Mouse (Mus musculus): ENCODE measurements around the gene Il10rb.
A peak's percentile ranks its signal among the peaks of the same experiment; 100 is the strongest.

Il10rb gene

DNA sequence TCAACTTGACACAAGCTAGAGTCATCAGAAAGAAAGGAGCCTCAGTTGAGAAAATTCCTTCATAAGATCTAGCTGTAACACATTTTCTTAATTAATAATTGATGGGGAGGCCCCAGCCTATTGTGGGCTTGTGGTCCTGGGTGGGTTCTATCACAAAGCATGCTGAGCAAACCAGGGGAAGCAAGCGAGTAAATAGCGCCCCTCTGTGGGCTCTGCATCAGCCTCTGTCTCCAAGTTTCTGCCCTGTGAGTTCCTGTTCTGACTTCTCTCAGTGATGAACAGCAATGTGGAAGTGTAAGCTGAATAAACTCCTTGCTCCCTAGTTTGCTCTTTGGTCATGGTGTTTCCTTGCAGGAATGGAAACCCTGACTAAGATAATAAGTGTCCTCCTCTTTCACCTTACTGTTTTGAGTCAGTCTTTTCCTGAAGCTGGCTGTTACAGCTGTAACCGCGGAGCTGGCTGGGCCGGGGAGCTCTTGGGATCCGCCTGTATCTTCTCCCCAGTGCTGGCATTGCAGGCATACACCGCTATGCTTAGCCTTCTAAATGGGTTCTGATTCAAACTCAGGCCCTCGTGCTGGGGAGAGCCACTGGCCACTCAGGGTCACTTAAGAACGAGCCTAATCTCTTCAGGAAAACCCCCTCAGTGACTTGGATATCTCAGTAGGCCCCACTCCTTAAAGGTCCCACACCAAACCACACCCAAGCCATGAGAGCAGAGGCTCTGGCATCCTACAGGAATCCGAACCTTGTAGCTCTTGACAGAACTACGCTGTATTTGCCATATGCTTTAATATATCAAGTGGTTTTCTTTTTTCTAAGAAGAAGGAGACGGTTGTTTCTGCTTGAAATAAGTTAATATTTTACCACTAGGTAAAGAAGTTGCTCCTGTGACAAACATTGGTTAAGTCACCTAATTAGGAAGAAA lies 44.4 kb downstream of the Il10rb start:
- DNase-seq (ENCODE audit: low spot score) = no peak

DNA sequence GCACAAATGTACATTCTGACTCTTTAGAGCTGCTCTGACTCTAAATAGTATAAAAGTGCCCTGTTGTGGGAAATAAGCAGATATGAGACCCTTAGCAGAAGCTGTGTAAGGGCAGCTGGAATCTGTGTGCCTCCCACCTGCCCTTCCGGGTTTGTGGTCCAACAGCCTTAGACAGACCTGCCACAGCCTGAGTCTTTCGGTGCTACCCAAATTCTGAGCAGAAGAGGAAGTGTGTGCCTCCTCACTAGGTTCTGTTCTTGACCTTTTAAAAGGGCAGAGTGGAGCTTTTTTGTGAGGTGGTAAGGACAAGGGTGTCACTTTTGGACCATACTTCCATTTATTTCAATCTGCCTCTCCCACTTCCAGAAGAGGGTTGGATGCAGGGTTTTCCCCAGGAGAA lies 46.0 kb downstream of the Il10rb start:
- no peak for DNase-seq (ENCODE audit: low spot score)

DNA sequence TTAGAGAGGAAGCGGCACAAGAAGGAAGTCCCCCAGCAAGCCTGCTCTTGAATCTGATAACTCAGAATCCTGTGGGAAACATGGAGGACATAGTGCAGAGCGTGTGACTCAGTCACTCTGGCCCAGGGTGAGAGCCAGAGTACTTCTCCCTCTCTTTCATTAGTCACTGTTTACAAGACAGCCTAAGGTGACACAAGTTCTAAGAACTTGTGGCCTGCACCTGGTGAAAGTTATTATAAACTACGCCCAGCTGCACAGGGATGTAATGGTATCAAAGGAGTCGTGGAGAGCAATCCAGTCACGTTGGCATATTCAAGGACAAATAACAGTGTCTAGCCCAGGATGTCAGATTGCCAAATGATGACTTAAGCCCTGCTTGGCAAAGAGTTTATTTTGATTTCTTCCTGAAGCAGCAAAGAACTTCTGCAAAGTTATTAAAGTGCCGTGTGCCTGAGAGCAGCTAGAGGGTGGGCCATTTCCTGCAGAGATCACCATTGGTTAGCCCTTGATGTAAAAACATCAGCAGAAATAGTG lies 46.5 kb downstream of the Il10rb start:
- DNase-seq (ENCODE audit: low spot score) = no peak

DNA sequence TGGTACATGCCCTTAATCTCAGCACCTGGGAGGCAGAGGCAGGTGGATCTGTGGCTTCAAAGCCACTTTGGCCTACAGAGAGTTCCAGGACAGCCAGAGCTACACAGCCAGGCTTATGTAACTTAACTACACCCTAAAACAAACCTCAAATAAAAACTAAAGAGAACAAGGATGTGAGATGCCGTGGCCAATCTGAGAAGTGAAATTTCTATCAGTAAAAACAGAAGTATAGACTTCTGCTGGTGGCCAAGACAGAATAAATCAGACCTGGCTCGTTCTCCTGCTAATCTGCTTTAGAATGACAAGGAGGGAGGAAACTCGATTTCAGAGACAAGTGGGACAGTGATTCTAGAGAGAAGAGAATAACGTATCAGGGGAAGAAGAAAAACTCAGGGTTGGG lies 49.9 kb downstream of the Il10rb start:
- DNase-seq (ENCODE audit: low spot score) = no peak

DNA sequence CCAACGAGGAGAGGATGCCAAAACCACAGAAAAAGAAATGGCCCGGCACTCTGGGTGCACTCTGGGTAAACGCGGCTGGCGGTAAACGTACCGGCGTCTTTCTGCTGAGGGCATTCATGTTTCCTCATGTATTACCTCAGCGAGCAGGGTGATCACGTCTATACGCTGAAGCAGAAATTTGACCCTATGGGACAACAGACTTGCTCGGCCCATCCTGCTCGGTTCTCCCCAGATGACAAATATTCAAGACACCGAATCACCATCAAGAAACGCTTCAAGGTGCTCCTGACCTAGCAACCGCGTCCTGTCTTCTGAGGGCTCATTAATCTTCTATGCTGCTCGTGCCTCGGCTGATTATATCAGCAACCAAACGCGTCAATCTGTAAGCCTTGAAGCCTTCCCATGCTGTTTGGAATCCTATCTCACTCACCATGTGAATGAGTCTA lies 52.4 kb downstream of the Il10rb start:
- DNase-seq (ENCODE audit: low spot score) = no peak

DNA sequence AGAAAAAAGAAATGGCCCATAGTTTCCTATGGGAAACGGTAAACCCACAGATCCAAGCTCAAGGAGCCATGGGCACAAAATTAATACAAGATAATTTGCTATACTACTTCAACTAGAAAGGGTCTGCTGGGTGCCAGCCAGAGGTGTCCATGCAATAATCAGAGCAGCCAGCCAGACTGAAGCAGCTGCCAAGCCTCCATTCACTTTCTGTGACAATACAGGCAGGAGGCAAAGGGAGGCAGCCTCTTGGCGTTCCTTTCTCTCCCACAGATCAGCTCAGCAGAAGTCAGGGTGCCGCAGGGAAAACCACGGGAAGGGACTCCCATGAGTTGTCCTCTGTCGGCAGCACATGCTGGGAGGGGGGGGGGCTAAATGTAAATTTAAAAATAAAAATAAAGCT lies 53.0 kb downstream of the Il10rb start:
- no peak for DNase-seq (ENCODE audit: low spot score)

DNA sequence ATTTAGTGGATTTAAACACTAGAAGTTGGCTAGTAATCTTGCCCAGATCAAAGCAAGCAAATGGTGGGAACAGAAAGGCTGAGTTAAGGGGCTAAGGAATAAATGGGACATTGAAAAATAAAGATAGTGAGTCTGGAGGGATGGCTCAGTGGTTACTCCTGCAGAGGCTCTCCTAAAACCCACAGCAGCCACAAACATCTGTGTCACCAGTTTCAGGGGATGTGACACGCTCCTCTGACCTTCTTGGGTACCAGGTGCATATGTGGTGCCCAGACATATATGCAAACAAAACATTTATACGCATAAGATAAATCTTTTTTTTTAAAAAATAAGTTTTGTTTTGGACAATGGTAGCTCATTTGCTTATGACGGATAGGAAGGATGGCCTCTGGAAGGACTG lies 53.4 kb downstream of the Il10rb start:
- no peak for DNase-seq (ENCODE audit: low spot score)

DNA sequence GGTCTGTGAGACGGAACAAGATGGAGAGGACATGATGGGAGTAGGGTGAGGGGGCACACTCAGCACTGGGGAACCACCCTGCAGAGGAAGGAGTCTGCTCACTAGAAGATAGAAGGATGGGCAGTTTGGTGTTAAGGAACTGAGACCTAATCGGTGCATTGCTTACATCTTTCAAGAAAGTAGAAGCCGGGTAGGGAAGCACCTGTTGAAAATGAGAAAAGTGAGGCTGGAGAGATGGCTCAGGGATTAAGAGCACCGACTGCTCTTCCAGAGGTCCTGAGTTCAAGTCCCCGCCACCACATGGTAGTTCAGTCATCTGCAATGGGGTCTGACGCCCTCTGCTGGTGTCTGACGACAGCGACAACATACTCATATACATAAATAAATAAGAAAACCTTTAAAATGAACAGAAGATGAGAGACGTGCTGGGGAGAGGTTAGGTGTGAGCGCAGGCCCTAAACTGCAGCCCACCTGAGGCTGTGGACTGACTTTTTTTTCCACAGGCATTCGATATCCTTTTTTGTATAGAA lies 53.9 kb downstream of the Il10rb start:
- no peak for DNase-seq (ENCODE audit: low spot score)

DNA sequence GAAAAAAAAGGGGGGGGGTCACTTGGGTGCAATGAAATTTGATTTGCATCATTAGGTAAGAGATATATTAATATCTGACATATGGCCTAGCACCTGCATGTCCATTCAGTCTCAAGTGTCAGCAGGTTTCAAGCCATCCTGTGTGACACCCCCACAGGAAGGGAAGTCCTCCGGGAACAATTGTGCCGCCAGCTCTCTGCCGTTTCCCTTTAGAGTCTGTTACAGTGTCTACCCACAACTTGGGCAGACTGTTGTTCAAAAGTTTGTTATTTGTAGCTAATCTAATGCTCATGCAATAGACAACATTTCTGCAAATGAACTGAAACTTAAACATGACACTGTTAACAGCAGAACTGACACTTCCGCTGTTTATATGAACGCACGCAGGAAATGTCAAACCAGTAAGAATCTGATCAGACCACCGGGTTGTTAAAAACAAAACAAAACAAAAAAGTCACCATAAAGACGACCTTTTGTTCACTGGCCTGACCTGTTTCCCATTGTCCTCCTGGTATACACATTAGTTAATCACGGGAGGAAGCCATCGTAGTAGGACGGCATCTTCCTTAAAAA lies 55.2 kb downstream of the Il10rb start:
- DNase-seq (ENCODE audit: low spot score) = no peak

DNA sequence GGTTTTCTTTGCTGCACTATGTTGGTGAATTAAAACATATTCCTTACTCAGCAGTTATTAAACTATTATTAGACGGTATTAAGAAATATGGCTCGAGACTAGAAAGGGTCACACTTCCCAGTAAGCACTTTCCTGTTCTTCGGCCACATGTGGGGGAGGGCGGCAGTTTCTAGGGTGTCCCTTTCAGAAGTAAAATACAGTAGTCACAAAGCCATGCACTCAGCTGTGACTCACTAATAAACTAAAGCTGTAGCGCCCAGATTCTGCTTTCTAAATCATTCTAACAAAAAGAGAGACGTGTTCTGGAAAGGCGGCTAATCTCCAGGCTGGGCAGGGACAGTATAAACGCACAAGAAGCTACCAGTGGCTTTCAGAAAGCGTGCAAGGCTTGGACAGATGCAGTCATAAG lies 55.8 kb downstream of the Il10rb start:
- no peak for DNase-seq (ENCODE audit: low spot score)

DNA sequence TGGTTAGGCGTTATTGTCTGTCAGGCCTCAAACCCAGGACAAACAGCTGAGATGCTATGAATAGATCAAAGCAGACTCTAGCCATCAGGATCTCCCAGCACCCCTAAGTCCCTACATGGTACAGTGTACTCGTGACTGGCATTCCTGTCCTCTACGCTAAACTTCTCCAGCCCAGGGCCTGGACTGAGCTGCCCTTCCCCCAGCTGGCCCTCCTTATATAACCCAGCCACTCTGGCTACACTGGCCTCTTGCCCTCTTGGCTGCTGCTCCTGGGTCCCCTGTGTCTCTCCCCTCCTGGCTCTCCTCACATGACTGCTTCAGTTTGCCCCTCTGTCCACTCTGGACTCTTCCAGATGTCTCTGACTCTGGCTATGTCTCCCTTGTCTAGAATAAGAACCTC lies 56.7 kb downstream of the Il10rb start:
- no peak for DNase-seq (ENCODE audit: low spot score)

DNA sequence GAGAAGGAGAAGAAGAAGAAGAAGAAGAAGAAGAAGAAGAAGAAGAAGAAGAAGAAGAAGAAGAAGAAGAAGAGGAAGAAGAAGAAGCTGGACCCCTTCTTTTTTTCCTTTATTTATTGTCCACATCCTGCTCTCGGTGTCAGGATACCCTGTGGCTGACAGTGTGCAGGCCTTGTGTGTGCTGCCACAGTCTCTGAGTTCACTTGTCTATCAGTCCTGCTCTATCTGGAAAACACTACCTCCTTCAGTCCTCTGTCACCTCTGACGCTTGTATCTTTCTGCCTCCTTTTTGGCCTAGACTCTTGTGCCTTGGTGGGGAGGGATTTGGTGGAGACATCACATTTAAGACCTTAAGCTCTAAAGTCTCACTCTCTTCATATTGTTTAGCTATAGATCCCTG lies 57.4 kb downstream of the Il10rb start:
- DNase-seq (ENCODE audit: low spot score) = no peak

DNA sequence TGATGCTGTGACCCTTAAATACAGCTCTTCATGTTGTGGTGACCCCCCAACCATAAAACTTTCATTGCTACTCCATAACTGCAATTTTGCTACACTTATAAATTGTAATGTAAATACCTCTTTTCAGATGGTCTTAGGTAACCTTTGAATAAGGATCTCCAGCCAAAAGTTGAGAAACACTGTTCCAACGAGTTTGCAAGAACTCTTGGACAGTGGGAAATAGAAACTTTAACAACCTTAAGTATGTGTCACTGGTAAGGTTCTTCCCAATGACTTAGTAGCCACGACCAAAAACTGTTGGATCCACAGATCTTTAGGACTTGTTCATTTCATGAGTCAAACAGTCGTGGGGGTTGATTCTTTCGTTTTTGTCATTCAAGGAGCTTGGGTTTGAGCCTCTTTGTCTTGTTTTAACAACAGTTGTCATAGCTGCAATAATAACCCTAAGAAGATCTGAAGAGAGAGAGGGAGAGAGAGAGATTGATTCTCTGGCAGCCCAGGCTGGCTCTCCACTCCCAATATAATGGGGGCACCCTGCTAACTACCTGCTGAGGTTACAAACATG lies 58.0 kb downstream of the Il10rb start:
- DNase-seq (ENCODE audit: low spot score) = no peak

DNA sequence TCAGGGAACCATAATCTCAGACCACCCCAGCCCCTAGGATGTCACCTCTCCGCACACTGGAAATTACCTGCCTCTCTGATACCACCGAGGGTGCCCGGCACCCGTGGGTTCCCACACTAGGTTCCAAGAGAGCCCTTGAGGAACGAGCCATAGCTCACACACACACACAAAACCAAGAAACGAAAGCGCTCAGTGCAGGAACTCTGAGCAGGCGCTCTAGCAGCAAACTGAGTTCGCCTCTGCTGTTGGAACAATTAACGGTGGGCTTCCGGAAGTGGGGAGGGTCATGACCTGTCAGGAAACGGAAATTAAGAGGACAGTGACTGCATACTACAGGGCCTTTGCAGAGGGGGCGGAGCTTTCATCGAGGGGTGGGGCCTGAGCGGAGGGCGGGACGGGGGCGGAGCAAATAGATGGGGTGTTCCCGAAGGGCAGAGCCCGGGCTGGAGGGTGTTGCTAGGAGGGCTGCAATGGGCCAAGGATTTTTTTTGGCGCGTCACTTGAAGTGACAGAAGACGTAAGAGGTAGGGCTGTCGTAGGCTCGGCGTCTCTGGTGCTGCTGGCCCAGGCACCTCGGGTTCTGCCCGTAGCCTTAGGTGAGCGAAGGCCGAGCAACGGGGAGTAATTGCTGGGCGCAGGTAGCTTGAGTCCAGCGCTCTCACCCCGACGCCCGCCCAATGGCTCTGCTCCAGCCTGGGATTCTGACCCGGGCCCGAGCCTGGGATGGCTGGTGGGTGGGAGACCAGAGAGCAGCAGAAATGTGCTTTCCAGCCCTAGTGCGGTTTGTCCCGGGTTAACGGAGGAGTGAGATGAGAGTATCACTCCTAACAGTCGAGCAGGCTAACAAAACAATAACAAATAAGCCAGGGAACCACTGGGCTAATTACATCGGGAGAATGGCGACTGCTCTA lies 58.9 kb downstream of the Il10rb start:
- DNase-seq (ENCODE audit: low spot score) = peak; percentile 86

DNA sequence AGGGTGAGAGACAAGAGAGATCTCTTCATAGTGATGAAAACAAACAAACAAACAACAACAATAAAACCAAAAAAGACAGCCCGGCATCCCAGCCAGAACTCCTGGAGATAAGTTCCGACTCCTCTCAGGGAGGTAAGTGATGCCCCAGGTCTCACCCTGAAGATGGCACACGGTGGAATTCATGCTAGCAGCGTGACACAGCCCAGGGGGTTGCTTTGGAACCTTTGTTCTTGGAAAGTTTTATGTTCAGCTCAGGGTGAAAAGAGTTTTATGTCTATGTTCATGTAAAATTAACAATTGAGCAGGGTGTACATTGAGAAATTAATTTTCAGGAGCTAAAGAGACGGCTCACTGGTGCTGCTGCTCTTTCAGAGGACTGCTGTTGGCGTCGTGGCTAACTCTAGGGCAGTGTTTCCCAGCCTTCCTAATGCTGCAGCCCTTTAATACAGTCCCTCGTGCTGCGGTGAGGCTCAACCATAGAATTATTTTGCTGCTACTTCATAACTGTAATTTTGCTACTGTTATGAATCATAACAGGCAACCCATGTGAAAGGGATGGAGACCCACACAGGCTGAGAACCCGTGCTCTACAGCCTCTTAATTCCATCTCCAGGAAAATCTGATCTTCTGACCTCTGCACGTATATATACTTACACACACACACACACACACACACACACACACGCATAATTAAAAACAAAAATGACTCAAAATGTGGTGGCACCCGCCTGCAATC lies 59.7 kb downstream of the Il10rb start:
- no peak for DNase-seq (ENCODE audit: low spot score)

DNA sequence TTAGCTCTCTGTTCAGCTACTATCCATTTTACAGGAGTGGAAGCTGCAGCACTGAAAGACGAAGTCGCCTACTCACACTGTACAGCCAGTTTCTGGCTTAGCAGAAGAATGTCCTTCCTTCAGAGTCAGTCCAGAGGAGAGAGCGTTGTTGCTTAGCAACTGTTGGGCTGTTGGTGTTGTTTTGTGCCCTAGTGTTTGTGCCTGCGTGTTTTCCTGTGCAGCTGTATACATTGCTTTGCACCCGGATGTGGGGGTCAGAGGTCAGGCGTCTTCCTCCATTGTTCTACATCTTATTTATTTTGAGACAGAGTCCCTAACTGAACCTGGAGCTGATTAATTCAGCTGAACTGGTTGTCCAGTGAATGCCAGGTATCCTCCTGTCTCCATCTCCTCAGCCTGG lies 60.6 kb downstream of the Il10rb start:
- no peak for DNase-seq (ENCODE audit: low spot score)

DNA sequence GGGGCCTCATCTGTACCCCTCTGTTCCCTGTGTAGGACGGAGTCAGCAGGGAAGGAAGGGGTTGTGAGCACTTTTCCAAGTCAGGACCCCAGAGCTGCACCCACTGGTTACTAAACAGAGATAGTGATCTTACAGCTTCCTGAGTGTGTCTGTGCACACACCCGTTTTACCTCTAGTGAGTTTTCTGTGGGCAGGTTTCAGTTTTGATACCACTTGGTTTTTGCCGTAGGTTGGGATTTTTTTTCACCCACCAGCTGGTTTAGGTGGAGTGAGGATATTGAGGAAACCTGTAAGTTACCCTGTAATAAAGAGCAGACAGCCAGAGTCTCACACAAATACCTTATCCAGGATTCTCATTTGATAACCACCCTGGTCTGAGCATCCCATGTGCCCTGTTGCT lies 64.5 kb downstream of the Il10rb start:
- no peak for DNase-seq (ENCODE audit: low spot score)

DNA sequence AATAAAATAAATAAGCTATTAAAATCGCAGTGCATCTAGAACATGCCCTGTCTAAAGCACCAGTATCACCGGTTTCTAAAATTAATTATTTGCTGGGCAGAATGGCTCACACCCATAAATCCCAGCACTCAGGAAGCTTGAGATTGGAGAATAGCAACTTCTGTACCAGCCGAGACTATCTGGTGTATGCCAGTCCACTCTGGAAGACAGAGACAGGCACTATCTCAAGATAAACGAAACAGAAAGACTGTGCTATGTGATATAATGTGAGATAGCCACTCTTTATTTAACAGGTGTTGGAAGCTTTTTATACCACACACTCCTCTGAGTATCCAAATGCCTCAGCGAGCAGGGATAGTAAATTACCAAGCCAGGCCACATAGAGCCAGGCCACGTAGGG lies 65.5 kb downstream of the Il10rb start:
- DNase-seq (ENCODE audit: low spot score) = no peak
